In the genomic region with DNA sequence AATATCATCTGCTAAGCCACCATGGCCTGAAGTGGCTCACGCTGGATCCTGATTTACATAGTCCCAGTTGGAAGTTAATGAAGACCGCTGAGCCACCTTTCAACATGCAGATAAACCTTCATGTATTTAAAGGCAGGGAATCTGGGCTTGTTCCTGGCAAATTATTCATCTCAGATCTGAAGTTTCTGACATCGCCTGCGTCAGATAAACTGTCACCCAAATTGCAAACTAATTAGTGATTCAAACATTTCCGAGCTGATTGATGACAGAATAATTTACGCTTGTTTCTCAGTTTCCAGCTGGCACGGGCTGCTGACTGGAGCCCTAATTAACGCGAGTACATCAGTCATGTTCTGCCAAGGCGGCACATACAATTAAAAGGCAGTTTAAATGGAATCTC, we compare ENCODE assay signal across 8 mouse cellular contexts.
A peak's percentile ranks its signal among the peaks of the same experiment; 100 is the strongest.
DNase-seq lines count a peak whose midpoint lies in the region; ATAC-seq lines count a peak whose summit lies in the region.

No protein-coding gene starts in this region.

- WGBS in embryonic facial prominence, embryonic 14.5 days: 10% methylated on average over 10 of the region's 10 CpGs
- 2% methylated on average over 10 of the region's 10 CpGs for WGBS in midbrain, embryonic 16.5 days
- WGBS in intestine, embryonic 16.5 days: 27% methylated on average over 10 of the region's 10 CpGs

- no peaks in the 10 kb centered on the region for H3K27me3 ChIP-seq in embryonic facial prominence, embryonic 14.5 days (replicated peaks; ENCODE audit: control insufficient read depth, insufficient read depth, low read length)
- no peaks in the 10 kb centered on the region for H3K27me3 ChIP-seq in midbrain, embryonic 16.5 days (ENCODE audit: control insufficient read depth, insufficient read depth, low read depth, low read length)
- no peaks in the 10 kb centered on the region for H3K27me3 ChIP-seq in intestine, embryonic 16.5 days (replicated peaks; ENCODE audit: control insufficient read depth, insufficient read depth, low read length)

- ATAC-seq in embryonic facial prominence, embryonic 14.5 days (ENCODE audit: low read depth): no peak
- peak; percentile 91 for ATAC-seq in midbrain, embryonic 16.5 days
- ATAC-seq in intestine, embryonic 16.5 days: no peak

- no peak overlapping the region for H3K9ac ChIP-seq in embryonic facial prominence, embryonic 14.5 days (ENCODE audit: low read depth, low read length)
- no peak overlapping the region for H3K9ac ChIP-seq in midbrain, embryonic 16.5 days (ENCODE audit: low read depth, low read length)
- H3K9ac ChIP-seq in intestine, embryonic 16.5 days (ENCODE audit: low read depth, low read length): no peak overlapping the region

- no peaks in the 10 kb centered on the region for H3K36me3 ChIP-seq in embryonic facial prominence, embryonic 14.5 days (ENCODE audit: control insufficient read depth, insufficient read depth, low read length)
- H3K36me3 ChIP-seq in midbrain, embryonic 16.5 days (ENCODE audit: control insufficient read depth, insufficient read depth, low read length): no peaks in the 10 kb centered on the region
- no peaks in the 10 kb centered on the region for H3K36me3 ChIP-seq in intestine, embryonic 16.5 days (ENCODE audit: control insufficient read depth, insufficient read depth, low read length)

- no peak overlapping the region for H3K27ac ChIP-seq in embryonic facial prominence, embryonic 14.5 days (replicated peaks; ENCODE audit: low read depth, low read length)
- H3K27ac ChIP-seq in midbrain, embryonic 16.5 days (ENCODE audit: low read length): no peak overlapping the region
- no peak overlapping the region for H3K27ac ChIP-seq in intestine, embryonic 16.5 days (ENCODE audit: low read length)

- peak; percentile 47 to 61 for DNase-seq in cerebellum, postnatal 10 days
- no peak for DNase-seq in cerebellum, postnatal 4 days (ENCODE audit: low spot score in 2 of 2)
- peak; percentile 42 for DNase-seq in embryonic facial prominence, embryonic 14.5 days (ENCODE audit: low spot score)
- DNase-seq in layer of hippocampus, adult 8-10 months (ENCODE audit: low spot score in 2 of 2): peak; percentile 59 to 65
- no peak for DNase-seq in gastrocnemius, postnatal 4 days (ENCODE audit: low spot score in 2 of 2)
- no peak for DNase-seq in adrenal gland, postnatal 25 days

- H3K4me2 ChIP-seq in embryonic facial prominence, embryonic 14.5 days (ENCODE audit: low read depth, low read length): peak overlapping the region; percentile 33; the same call in 1 of the 2 replicates
- peak overlapping the region; percentile 38 for H3K4me2 ChIP-seq in midbrain, embryonic 16.5 days (ENCODE audit: low read length)
- H3K4me2 ChIP-seq in intestine, embryonic 16.5 days (ENCODE audit: low read depth, low read length): no peak overlapping the region

- no peaks in the 10 kb centered on the region for H3K4me1 ChIP-seq in embryonic facial prominence, embryonic 14.5 days (ENCODE audit: control insufficient read depth, insufficient read depth, low read length)
- 0 out of 2 replicates have a peak, but pooled peaks cover 3% of the 10 kb centered on the region for H3K4me1 ChIP-seq in midbrain, embryonic 16.5 days (ENCODE audit: control insufficient read depth, insufficient read depth, low read length)
- no peaks in the 10 kb centered on the region for H3K4me1 ChIP-seq in intestine, embryonic 16.5 days (ENCODE audit: control insufficient read depth, insufficient read depth, low read length)

- H3K9me3 ChIP-seq in embryonic facial prominence, embryonic 14.5 days (ENCODE audit: control insufficient read depth, low read length): no peaks in the 10 kb centered on the region
- no peaks in the 10 kb centered on the region for H3K9me3 ChIP-seq in midbrain, embryonic 16.5 days (replicated peaks; ENCODE audit: control insufficient read depth, low read length, poor library complexity, severe bottlenecking)
- no peaks in the 10 kb centered on the region for H3K9me3 ChIP-seq in intestine, embryonic 16.5 days (ENCODE audit: control insufficient read depth, low read length)

- no peak overlapping the region for H3K4me3 ChIP-seq in embryonic facial prominence, embryonic 14.5 days (ENCODE audit: low read depth, low read length)
- H3K4me3 ChIP-seq in midbrain, embryonic 16.5 days (ENCODE audit: low read depth, low read length): peak overlapping the region; percentile 2; the same call in 1 of the 2 replicates
- H3K4me3 ChIP-seq in intestine, embryonic 16.5 days (ENCODE audit: low read length): no peak overlapping the region

Comparison
In these comparisons a context has a peak if more than half of its experiments do, and no peak if none do; other contexts are left out.
1. DNase-seq: peak in cerebellum, postnatal 10 days (2 of 2), embryonic facial prominence, embryonic 14.5 days (single experiment) and layer of hippocampus, adult 8-10 months (2 of 2); none in cerebellum, postnatal 4 days (0 of 2), gastrocnemius, postnatal 4 days (0 of 2) and adrenal gland, postnatal 25 days (single experiment).